Mouse (Mus musculus): Measurements from ENCODE around the gene Vmn1r4.

- TF ChIP-seq EP300 (optimal IDR thresholded peaks at IDR 0.05), result no peak
- TF ChIP-seq CTCF (IDR thresholded peaks at IDR 0.05; ENCODE audit: low read depth), result peak; percentile 13
These were observed 21.9 kb upstream of the Vmn1r4 start for GRCm38 (mm10) chr6:56901824-56902386.
